Mouse (Mus musculus) midbrain, embryonic 16.5 days (tissue): ENCODE data around the gene Gpx1. TPM values are rescaled to one million over a fixed set of nuclear protein-coding genes. Genes with fewer than 3 reads are reported as not detected.

Experiments used
- ATAC-seq: fragments of 200-750 bp; cut with Nextera tagmentation; 2 replicates; pipeline ENCODE4 v1.8.0; 2017; ENCODE audit warnings: moderate TSS enrichment
- H3K27ac ChIP-seq: fragments of 300-500 bp; sonication (generic); 2 replicates; pipeline ENCODE4 v1.5.1; 2014; ENCODE audit warnings: mild to moderate bottlenecking, low read length, mixed read lengths
- H3K27me3 ChIP-seq: fragments of 300-500 bp; sonication (generic); 2 replicates; pipeline ENCODE4 v1.6.1; 2014; ENCODE audit warnings: low read depth, low read length, mixed read lengths; ENCODE audit not compliant: control insufficient read depth, insufficient read depth
- H3K36me3 ChIP-seq: fragments of 300-500 bp; sonication (generic); 2 replicates; pipeline ENCODE4 v1.6.1; 2014; ENCODE audit warnings: mild to moderate bottlenecking, low read length, moderate library complexity, mixed read lengths; ENCODE audit not compliant: control insufficient read depth, insufficient read depth
- H3K4me1 ChIP-seq: fragments of 300-500 bp; sonication (generic); 2 replicates; pipeline ENCODE4 v1.6.1; 2014; ENCODE audit warnings: mild to moderate bottlenecking, low read length, mixed read lengths; ENCODE audit not compliant: control insufficient read depth, insufficient read depth
- H3K4me2 ChIP-seq: fragments of 300-500 bp; sonication (generic); 2 replicates; pipeline ENCODE4 v1.6.1; 2014; ENCODE audit warnings: mild to moderate bottlenecking, low read length, mixed read lengths
- H3K4me3 ChIP-seq: fragments of 300-500 bp; sonication (generic); 2 replicates; pipeline ENCODE4 v1.5.1; 2014; ENCODE audit warnings: low read depth, mild to moderate bottlenecking, low read length, moderate library complexity, mixed read lengths
- H3K9ac ChIP-seq: fragments of 300-500 bp; sonication (generic); 2 replicates; pipeline ENCODE4 v1.6.1; 2014; ENCODE audit warnings: low read depth, low read length, mixed read lengths
- H3K9me3 ChIP-seq: fragments of 300-500 bp; sonication (generic); replicated peaks from 2 replicates; pipeline ENCODE4 v1.6.1; 2014; ENCODE audit warnings: mild to moderate bottlenecking, low read length, mixed read lengths; ENCODE audit not compliant: control insufficient read depth, poor library complexity, severe bottlenecking
- WGBS: fragments of 180-500 bp; shearing (Covaris S2); extraction: QIAGEN DNeasy Blood & Tissue Kit; methylation state at CpG from one replicate; pipeline ENCODE4 v1.1.7; 2014; 5-methylcytosine and 5-hydroxymethylcytosine counted together
- polyA plus RNA-seq: library from polyadenylated mRNA; unstranded; fragments of >200 nt; fragmentation: Nextera tagmentation; extraction: Ambion mirVana; gene quantifications from 2 replicates; pipeline ENCODE4 v1.2.1, GENCODE M21; 2015

Gene Gpx1
- polyA plus RNA-seq, 1 experiment from 2014 or later = 434 TPM

GRCm38 (mm10) chr9:108381382-108381781 is 42.7 kb downstream of the Gpx1 start:
- H3K27me3 ChIP-seq = no peaks in the 10 kb centered on the region
- peaks cover 54% of the 10 kb centered on the region for H3K36me3 ChIP-seq
- 98% methylated on average over 9 of the region's 9 CpGs for WGBS
- no peaks in the 10 kb centered on the region for H3K9me3 ChIP-seq
- ATAC-seq = no peak
- no peak overlapping the region for H3K27ac ChIP-seq
- no peak overlapping the region for H3K4me3 ChIP-seq
- H3K4me2 ChIP-seq = no peak overlapping the region
- no peak overlapping the region for H3K9ac ChIP-seq
- no peaks in the 10 kb centered on the region for H3K4me1 ChIP-seq

DNA sequence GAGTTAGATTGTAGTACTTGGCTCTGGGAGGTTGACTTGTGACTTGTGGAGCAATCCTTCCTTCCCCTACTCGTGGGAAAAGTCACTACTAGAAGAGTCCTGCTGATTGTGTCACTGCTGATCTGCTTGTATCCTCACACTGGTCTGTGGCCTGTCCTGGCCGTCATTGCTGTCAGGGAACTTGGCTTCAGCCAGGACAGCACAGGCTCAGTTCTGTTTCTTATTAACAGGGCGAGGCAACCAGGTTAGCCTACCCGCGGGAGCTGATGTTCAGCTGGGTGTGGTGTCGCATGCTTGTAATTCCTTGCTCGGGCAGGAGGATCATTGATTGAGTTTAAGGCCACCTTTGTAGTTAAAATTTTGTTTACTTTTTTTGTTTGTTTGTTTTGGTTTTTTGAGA is 46.3 kb downstream of the Gpx1 start:
- 91% methylated on average over 7 of the region's 7 CpGs for WGBS

DNA sequence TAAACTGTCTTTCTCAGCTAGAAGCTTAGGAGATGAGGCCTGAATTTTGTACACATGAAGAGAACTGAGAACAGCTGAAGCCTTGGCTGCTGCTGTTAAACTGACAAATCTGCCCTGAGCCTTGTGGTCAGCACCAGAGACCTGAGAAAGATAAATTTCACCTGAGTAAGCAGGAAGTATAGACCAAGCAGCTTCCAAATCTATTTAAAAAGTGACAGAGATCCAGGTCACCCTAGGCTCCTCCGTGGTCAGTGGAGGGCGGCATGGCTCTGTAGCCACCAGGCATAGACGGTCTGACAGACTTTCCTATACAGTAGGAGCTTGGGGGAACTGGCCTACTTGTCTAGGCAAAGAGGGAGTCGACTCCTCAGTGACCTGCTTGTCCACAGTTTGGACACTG is 48.1 kb downstream of the Gpx1 start:
- ATAC-seq = no peak
- no peak overlapping the region for H3K27ac ChIP-seq
- WGBS = 87% methylated on average over 4 of the region's 4 CpGs

More for the DNA sequence above, 46.3 kb downstream of the Gpx1 start:
- H3K9me3 ChIP-seq = no peaks in the 10 kb centered on the region
- H3K36me3 ChIP-seq = peaks cover 60% of the 10 kb centered on the region
- no peak overlapping the region for H3K9ac ChIP-seq
- ATAC-seq = no peak
- H3K4me1 ChIP-seq = no peaks in the 10 kb centered on the region
- H3K4me3 ChIP-seq = no peak overlapping the region
- H3K4me2 ChIP-seq = no peak overlapping the region
- no peak overlapping the region for H3K27ac ChIP-seq
- H3K27me3 ChIP-seq = no peaks in the 10 kb centered on the region

GRCm38 (mm10) chr9:108388601-108389000 is 49.9 kb downstream of the Gpx1 start:
- no peak overlapping the region for H3K9ac ChIP-seq
- H3K4me1 ChIP-seq = no peaks in the 10 kb centered on the region
- no peaks in the 10 kb centered on the region for H3K27me3 ChIP-seq
- peaks cover 60% of the 10 kb centered on the region for H3K36me3 ChIP-seq
- no peak overlapping the region for H3K27ac ChIP-seq
- H3K4me3 ChIP-seq = no peak overlapping the region
- no peaks in the 10 kb centered on the region for H3K9me3 ChIP-seq
- ATAC-seq = no peak
- 84% methylated on average over 10 of the region's 10 CpGs for WGBS
- no peak overlapping the region for H3K4me2 ChIP-seq

More for the DNA sequence above, 48.1 kb downstream of the Gpx1 start:
- Histone ChIP-seq H3K4me3 (no peak overlapping the region), H3K4me2 (no peak overlapping the region), H3K9ac (no peak overlapping the region), H3K36me3 (peaks cover 56% of the 10 kb centered on the region), H3K9me3 (no peaks in the 10 kb centered on the region), H3K4me1 (no peaks in the 10 kb centered on the region), H3K27me3 (no peaks in the 10 kb centered on the region)

DNA sequence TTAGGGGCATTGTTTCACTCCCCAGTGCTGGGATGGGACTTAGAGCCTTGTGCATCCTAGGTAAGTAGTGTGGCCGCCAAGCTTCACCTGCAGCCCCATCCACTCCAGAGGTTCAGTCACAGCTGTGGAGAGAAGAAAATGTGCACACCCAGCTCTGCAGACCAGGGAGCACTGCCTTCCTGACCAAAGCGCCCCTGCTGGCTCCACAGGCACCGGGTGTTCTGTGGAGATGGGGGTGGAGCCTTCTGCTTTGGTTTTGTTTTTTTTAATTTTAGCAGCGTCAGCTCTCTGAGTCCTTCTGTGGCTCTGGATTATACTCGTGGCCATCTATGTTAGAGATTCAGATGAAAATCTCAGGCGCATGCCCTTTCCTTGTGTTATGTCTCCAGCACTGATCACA is 50.5 kb downstream of the Gpx1 start:
- Histone ChIP-seq H3K9ac (no peak overlapping the region), H3K4me1 (no peaks in the 10 kb centered on the region), H3K27me3 (no peaks in the 10 kb centered on the region), H3K4me3 (no peak overlapping the region), H3K4me2 (no peak overlapping the region), H3K36me3 (peaks cover 56% of the 10 kb centered on the region), H3K9me3 (no peaks in the 10 kb centered on the region), H3K27ac (no peak overlapping the region)
- no peak for ATAC-seq
- 88% methylated on average over 6 of the region's 6 CpGs for WGBS

Other genes with a start within 250 kb of the Gpx1 start
- gene Apeh, start 244.3 kb upstream of the Gpx1 start, polyA plus RNA-seq = 46.0 and 50.8 TPM in 2 replicates
- 8.6 and 10.1 TPM in 2 replicates for gene Bsn, start 148.5 kb upstream of the Gpx1 start, polyA plus RNA-seq
- gene Dag1, start 74.9 kb upstream of the Gpx1 start, polyA plus RNA-seq = 67.9 and 79.5 TPM in 2 replicates
- 149 and 163 TPM in 2 replicates for gene Nicn1, start 48.5 kb upstream of the Gpx1 start, polyA plus RNA-seq
- gene Amt, start 42.0 kb upstream of the Gpx1 start, polyA plus RNA-seq = 30.2 and 33.6 TPM in 2 replicates
- gene Rhoa, start 32.8 kb upstream of the Gpx1 start, polyA plus RNA-seq = 273 and 286 TPM in 2 replicates
- gene Tcta, start 32.7 kb upstream of the Gpx1 start, polyA plus RNA-seq = 47.9 and 49.2 TPM in 2 replicates
- gene Usp4, start 8.9 kb downstream of the Gpx1 start, polyA plus RNA-seq = 126 and 142 TPM in 2 replicates
- 2.3 and 2.5 TPM in 2 replicates for gene 1700102P08Rik, start 53.9 kb downstream of the Gpx1 start, polyA plus RNA-seq
- 1.7 and 2.6 TPM in 2 replicates for gene Ccdc36, start 89.6 kb downstream of the Gpx1 start, polyA plus RNA-seq
- not detected in 2 replicates for gene BC048562, start 97.6 kb downstream of the Gpx1 start, polyA plus RNA-seq
- gene Ccdc71, start 121.6 kb downstream of the Gpx1 start, polyA plus RNA-seq = 65.2 and 69.3 TPM in 2 replicates
- 72.6 and 81.0 TPM in 2 replicates for gene Klhdc8b, start 122.7 kb downstream of the Gpx1 start, polyA plus RNA-seq
- gene Lamb2, start 140.8 kb downstream of the Gpx1 start, polyA plus RNA-seq = 18.6 and 19.3 TPM in 2 replicates
- gene Usp19, start 151.7 kb downstream of the Gpx1 start, polyA plus RNA-seq = 68.6 and 71.5 TPM in 2 replicates
- 56.6 and 68.2 TPM in 2 replicates for gene Qars, start 168.8 kb downstream of the Gpx1 start, polyA plus RNA-seq
- 119 and 132 TPM in 2 replicates for gene Qrich1, start 177.9 kb downstream of the Gpx1 start, polyA plus RNA-seq
- gene Impdh2, start 221.4 kb downstream of the Gpx1 start, polyA plus RNA-seq = 92.7 and 93.9 TPM in 2 replicates
- 77.2 and 79.4 TPM in 2 replicates for gene Ndufaf3, start 228.5 kb downstream of the Gpx1 start, polyA plus RNA-seq
- gene Dalrd3, start 231.0 kb downstream of the Gpx1 start, polyA plus RNA-seq = 350 and 361 TPM in 2 replicates
- gene Wdr6, start 239.8 kb downstream of the Gpx1 start, polyA plus RNA-seq = 420 and 427 TPM in 2 replicates